Mouse (Mus musculus): Measurements from ENCODE around the gene Ddx47. TPM values are rescaled to one million over a fixed set of nuclear protein-coding genes. Genes with fewer than 3 reads are reported as not detected.

Ddx47 gene
- 75.7 and 82.8 TPM in 2 replicates for polyA plus RNA-seq (2015; fragmentation: Nextera tagmentation; extraction: Ambion mirVana)

DNA sequence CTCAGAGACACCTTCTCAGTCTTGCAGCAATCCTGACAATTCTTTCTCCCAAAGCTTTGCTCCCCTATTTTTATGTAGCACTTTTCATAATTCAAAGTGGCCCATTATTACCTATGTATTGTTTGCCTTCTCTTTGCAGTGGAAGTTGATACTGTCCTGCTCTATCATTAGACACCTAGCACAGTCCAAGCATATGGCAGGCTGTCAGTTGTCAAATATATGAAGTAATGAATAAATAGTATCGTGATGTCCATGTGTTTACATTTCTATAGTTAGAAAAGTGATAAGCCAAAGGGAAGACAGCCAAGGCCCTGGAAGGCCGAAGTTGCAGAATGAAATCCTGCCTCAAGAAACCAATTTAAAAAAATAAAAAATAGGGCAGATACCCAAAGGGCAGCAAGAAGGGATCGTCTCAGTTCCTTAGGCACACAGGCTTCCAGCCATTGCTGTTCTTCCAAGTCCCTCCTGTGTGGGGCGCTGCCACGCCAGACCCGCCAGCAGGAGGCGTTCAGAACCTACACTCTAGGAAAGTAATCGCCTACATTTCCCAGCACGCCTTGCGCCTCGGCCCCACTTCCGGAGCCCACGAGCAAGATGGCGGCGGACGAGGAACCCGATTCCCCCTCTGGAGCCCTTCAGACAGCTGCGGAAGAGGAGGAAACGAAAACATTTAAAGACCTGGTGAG, at the start of gene Ddx47:
Ddx47 (plus strand) TSS at position 565 of the 686 bp plus-strand sequence.
- 4% methylated on average over 19 of the region's 19 CpGs for WGBS (ENCODE audit: insufficient replicate concordance)
- H3K27ac ChIP-seq, result peak within 1 kb of the TSS; percentile 60
- peak; percentile 87 for ATAC-seq (ENCODE audit: low read depth)

DNA sequence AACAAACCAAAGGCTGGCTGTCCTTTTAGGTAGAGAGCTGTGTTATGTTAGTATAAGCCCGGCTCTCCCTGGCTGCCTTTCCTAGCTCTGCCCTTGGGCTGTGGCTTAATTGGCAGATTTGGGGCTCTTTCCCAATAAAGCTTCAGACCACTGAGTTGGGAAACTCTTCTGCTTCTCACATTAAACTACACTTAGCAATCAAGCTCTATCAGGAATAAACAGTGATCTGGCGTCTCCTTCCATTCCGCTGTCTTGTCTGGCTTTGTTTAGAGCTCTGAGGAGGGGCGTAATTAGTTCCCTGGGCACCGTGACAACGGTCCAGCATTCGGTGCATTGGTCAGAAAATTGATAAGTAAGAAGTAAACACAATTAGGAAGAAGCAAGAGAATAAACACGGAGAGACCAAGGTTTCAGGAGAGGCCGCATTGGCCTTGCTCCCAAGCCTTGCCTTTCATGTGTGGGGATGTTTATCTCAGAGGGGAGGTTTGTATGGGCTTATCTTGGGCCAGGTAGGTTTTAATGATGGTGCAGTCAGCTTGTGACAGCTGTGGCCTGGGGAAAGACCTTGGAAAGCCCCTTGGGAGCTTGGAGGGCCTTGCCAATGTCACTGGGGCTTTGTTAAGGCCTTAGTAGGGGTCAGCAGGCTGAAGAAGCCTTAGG, 49.4 kb upstream of the Ddx47 start:
- Histone ChIP-seq H3K4me2 (no peak overlapping the region), H3K4me3 (replicated peaks) (no peak overlapping the region), H3K27me3 (no peaks in the 10 kb centered on the region), H3K9me3 (replicated peaks) (no peaks in the 10 kb centered on the region), H3K36me3 (peaks cover 9% of the 10 kb centered on the region; the same call in 1 of the 2 replicates), H3K4me1 (replicated peaks) (peaks cover 5% of the 10 kb centered on the region; the same call in 1 of the 2 replicates), H3K27ac (no peak overlapping the region), H3K9ac (no peak overlapping the region)
- WGBS (ENCODE audit: insufficient replicate concordance), result 63% methylated on average over 9 of the region's 9 CpGs
- no peak for ATAC-seq (ENCODE audit: low read depth)
- DNase-seq, result no peak

More for the DNA sequence above, at the start of gene Ddx47:
- peaks cover 30% of the 10 kb centered on the region for H3K36me3 ChIP-seq
- H3K9me3 ChIP-seq (replicated peaks), result no peaks in the 10 kb centered on the region
- peak; percentile 90 for DNase-seq
- peaks cover 57% of the 10 kb centered on the region for H3K4me1 ChIP-seq (replicated peaks)
- H3K4me2 ChIP-seq, result peak within 1 kb of the TSS; percentile 84
- H3K4me3 ChIP-seq (replicated peaks), result peak within 1 kb of the TSS; percentile 80
- peak within 1 kb of the TSS; percentile 87 for H3K9ac ChIP-seq
- H3K27me3 ChIP-seq, result no peaks in the 10 kb centered on the region

- Histone ChIP-seq H3K9me3 (replicated peaks) (no peaks in the 10 kb centered on the region), H3K4me2 (no peak overlapping the region), H3K4me3 (replicated peaks) (no peak overlapping the region), H3K9ac (no peak overlapping the region), H3K36me3 (peaks cover 5% of the 10 kb centered on the region; the same call in 1 of the 2 replicates), H3K4me1 (replicated peaks) (peaks cover 5% of the 10 kb centered on the region; the same call in 1 of the 2 replicates), H3K27ac (no peak overlapping the region), H3K27me3 (no peaks in the 10 kb centered on the region)
- DNase-seq (no peak), ATAC-seq (ENCODE audit: low read depth) (no peak)
- WGBS (ENCODE audit: insufficient replicate concordance), result 69% methylated on average over 5 of the region's 5 CpGs
Observed at GRCm38 (mm10) chr6:134962518-134962893, 48.9 kb upstream of the Ddx47 start.

DNA sequence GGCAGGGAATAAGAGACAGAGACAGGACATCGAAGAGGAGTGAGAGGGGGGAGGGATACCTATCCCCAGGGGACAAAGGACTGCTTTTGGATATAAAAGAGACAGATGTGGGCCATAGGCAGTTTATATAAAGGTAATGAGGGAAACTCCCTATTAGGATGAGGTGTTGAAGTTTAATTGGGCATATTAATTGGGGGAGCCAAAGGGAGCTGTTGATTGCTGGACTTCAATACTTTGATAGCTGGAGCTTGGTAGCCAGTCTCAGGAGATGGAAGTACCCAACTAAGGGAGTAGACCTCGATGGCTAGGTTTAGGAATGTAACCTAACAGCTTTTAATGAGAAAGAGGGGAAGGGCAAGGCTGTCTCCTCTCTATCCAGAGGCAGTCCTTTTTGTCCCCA, 47.5 kb upstream of the Ddx47 start:
- Histone ChIP-seq H3K4me3 (replicated peaks) (no peak overlapping the region), H3K9me3 (replicated peaks) (no peaks in the 10 kb centered on the region), H3K36me3 (no peaks in the 10 kb centered on the region), H3K27me3 (no peaks in the 10 kb centered on the region), H3K27ac (no peak overlapping the region), H3K4me2 (no peak overlapping the region), H3K9ac (no peak overlapping the region), H3K4me1 (replicated peaks) (peaks cover 5% of the 10 kb centered on the region; the same call in 1 of the 2 replicates)
- ATAC-seq (ENCODE audit: low read depth), result no peak
- 67% methylated on average over 2 of the region's 2 CpGs for WGBS (ENCODE audit: insufficient replicate concordance)
- DNase-seq, result no peak

DNA sequence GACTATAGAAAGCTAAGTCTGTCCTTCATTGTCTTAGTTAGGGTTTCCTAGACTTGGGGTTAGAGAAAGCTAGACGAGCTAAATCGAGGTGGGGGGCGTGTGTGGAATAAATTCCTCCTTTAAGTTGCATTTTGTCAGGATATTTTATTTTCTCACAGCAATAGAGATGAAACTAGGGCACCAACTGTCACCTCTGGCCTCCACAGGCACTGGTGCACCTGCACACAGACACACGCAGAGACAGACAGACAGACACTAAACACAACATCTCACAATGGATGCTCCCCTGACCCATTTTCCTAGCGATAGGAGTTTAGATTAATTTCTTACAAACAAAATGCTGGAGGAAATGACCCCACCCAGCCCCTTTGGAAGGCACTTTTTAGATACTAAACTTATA, 44.7 kb upstream of the Ddx47 start:
- DNase-seq, result no peak
- Histone ChIP-seq H3K9me3 (replicated peaks) (no peaks in the 10 kb centered on the region; the same call in 1 of the 2 replicates), H3K27me3 (no peaks in the 10 kb centered on the region), H3K4me2 (no peak overlapping the region), H3K36me3 (no peaks in the 10 kb centered on the region), H3K9ac (no peak overlapping the region), H3K27ac (no peak overlapping the region), H3K4me1 (replicated peaks) (peaks cover 9% of the 10 kb centered on the region), H3K4me3 (replicated peaks) (no peak overlapping the region)
- 74% methylated on average over 5 of the region's 5 CpGs for WGBS (ENCODE audit: insufficient replicate concordance)
- no peak for ATAC-seq (ENCODE audit: low read depth)

- Histone ChIP-seq H3K4me2 (no peak overlapping the region), H3K36me3 (no peaks in the 10 kb centered on the region), H3K9me3 (replicated peaks) (no peaks in the 10 kb centered on the region; the same call in 1 of the 2 replicates), H3K27ac (no peak overlapping the region), H3K27me3 (no peaks in the 10 kb centered on the region), H3K4me1 (replicated peaks) (peaks cover 17% of the 10 kb centered on the region), H3K4me3 (replicated peaks) (no peak overlapping the region), H3K9ac (no peak overlapping the region)
- WGBS (ENCODE audit: insufficient replicate concordance), result 84% methylated on average over 1 of the region's 1 CpGs
- ATAC-seq (ENCODE audit: low read depth), result no peak
- DNase-seq, result no peak
Observed at GRCm38 (mm10) chr6:134968326-134968725, 43.1 kb upstream of the Ddx47 start.

DNA sequence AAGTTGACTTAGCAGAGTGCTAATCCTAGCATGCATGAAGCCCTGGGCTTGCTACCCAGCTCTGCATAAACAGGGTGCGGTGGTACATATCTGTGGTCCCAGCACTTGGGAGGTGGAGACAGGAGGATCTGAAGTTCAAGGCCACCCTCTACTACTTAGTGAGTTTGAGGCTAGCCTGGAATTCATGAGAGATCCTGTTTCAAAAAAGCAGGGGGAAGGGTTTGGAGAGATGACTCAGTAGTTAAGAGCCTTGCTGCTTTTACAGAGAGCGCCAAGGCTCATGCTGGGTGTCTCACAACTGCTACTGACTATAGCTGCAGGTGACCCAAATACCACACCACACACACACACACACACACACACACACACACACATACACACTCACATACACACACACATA, 41.9 kb upstream of the Ddx47 start:
- 76% methylated on average over 2 of the region's 2 CpGs for WGBS (ENCODE audit: insufficient replicate concordance)
- no peak for ATAC-seq (ENCODE audit: low read depth)

GRCm38 (mm10) chr6:134972096-134972495, 39.3 kb upstream of the Ddx47 start:
- no peaks in the 10 kb centered on the region for H3K36me3 ChIP-seq
- H3K9me3 ChIP-seq (replicated peaks), result no peaks in the 10 kb centered on the region; the same call in 1 of the 2 replicates
- no peak overlapping the region for H3K4me2 ChIP-seq
- DNase-seq (peak; percentile 17), ATAC-seq (ENCODE audit: low read depth) (peak; percentile 78)
- WGBS (ENCODE audit: insufficient replicate concordance), result 21% methylated on average over 4 of the region's 4 CpGs
- H3K27ac ChIP-seq, result no peak overlapping the region
- no peaks in the 10 kb centered on the region for H3K27me3 ChIP-seq
- H3K4me3 ChIP-seq (replicated peaks), result no peak overlapping the region
- no peak overlapping the region for H3K9ac ChIP-seq
- H3K4me1 ChIP-seq (replicated peaks), result peaks cover 23% of the 10 kb centered on the region

More for the DNA sequence above, 41.9 kb upstream of the Ddx47 start:
- H3K36me3 ChIP-seq, result no peaks in the 10 kb centered on the region
- DNase-seq, result no peak
- H3K4me1 ChIP-seq (replicated peaks), result peaks cover 23% of the 10 kb centered on the region
- no peak overlapping the region for H3K27ac ChIP-seq
- H3K27me3 ChIP-seq, result no peaks in the 10 kb centered on the region
- H3K4me3 ChIP-seq (replicated peaks), result no peak overlapping the region
- no peak overlapping the region for H3K9ac ChIP-seq
- H3K9me3 ChIP-seq (replicated peaks), result no peaks in the 10 kb centered on the region; the same call in 1 of the 2 replicates
- H3K4me2 ChIP-seq, result no peak overlapping the region

- ATAC-seq (ENCODE audit: low read depth), result no peak
- no peak overlapping the region for H3K27ac ChIP-seq
- no peak overlapping the region for H3K9ac ChIP-seq
- no peak for DNase-seq
- no peak overlapping the region for H3K4me2 ChIP-seq
- H3K27me3 ChIP-seq, result peaks cover 2% of the 10 kb centered on the region; the same call in 1 of the 2 replicates
- 61% methylated on average over 6 of the region's 6 CpGs for WGBS (ENCODE audit: insufficient replicate concordance)
- peaks cover 41% of the 10 kb centered on the region for H3K4me1 ChIP-seq (replicated peaks)
- no peaks in the 10 kb centered on the region for H3K36me3 ChIP-seq
- no peaks in the 10 kb centered on the region for H3K9me3 ChIP-seq (replicated peaks)
- H3K4me3 ChIP-seq (replicated peaks), result no peak overlapping the region
Observed at GRCm38 (mm10) chr6:134976628-134977027, 34.8 kb upstream of the Ddx47 start.

- H3K36me3 ChIP-seq, result no peaks in the 10 kb centered on the region
- H3K27me3 ChIP-seq, result peaks cover 4% of the 10 kb centered on the region; the same call in 1 of the 2 replicates
- no peak for ATAC-seq (ENCODE audit: low read depth)
- H3K9ac ChIP-seq, result 0 out of 2 replicates have a peak within 1 kb of the TSS, but pooled peaks have one; percentile 15
- H3K9me3 ChIP-seq (replicated peaks), result no peaks in the 10 kb centered on the region
- peaks cover 60% of the 10 kb centered on the region for H3K4me1 ChIP-seq (replicated peaks)
- peak within 1 kb of the TSS; percentile 14 for H3K4me3 ChIP-seq (replicated peaks)
- DNase-seq, result peak; percentile 50
- H3K4me2 ChIP-seq, result peak within 1 kb of the TSS; percentile 48
- 40% methylated on average over 22 of the region's 22 CpGs for WGBS (ENCODE audit: insufficient replicate concordance)
- H3K27ac ChIP-seq, result peak within 1 kb of the TSS; percentile 40
Observed at GRCm38 (mm10) chr6:134981231-134982062, 30.0 kb upstream of the Ddx47 start, which contains the start of gene Apold1. Gene Apold1, plus strand, starts transcription at chr6:134981718.

Measured in liver, embryonic 13.5 days (tissue).